Mouse (Mus musculus): ENCODE data around the gene Sema4b. TPM values are rescaled to one million over a fixed set of nuclear protein-coding genes. Genes with fewer than 3 reads are reported as not detected.

The Sema4b gene
- total and polyA plus RNA-seq, 3 experiments, result 1.5 to 9.4 (median 6.7) TPM

DNA sequence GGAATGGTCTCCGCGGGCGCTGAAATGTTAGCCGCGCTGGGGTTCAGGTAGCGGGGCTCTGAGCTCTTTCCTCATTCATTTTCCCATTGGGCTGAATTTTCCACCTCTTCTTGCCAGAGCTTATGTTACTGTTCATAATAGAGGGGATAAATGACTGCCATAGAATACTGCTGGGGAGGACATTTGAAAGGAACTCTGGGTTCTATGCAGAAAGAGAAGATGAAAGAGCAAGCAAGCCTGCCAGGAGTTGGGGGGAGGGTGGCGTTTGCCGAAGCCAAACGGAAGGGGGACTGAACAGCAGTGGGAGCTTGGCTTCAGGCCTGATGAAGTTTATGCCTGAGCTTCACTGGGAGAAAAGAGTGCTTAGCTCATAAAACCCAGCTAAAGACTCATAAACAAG, 37.3 kb upstream of the Sema4b start:
- dilution Hi-C loops (cut with MboI; ENCODE audit: extremely low pct_ligation_motif_present, extremely low pct_unique_long_range_greater_than_20kb, low sequenced_read_pairs), result no loop called here
- no peak for TF ChIP-seq POLR2AphosphoS2 (IDR thresholded peaks at IDR 0.05; ENCODE audit: low read depth, low read length)
- no peak for TF ChIP-seq MAFK (IDR thresholded peaks at IDR 0.05; ENCODE audit: insufficient replicate concordance, low read length)
- no peak for TF ChIP-seq ELF1 (IDR thresholded peaks at IDR 0.05; ENCODE audit: low read depth, low read length)
- TF ChIP-seq ZKSCAN1 (IDR thresholded peaks at IDR 0.05; ENCODE audit: borderline replicate concordance, low read depth, low read length), result no peak
- TF ChIP-seq JUND (conservative IDR thresholded peaks at IDR 0.05; ENCODE audit: low read depth, low read length), result no peak
- no peak for TF ChIP-seq GABPA (IDR thresholded peaks at IDR 0.05; ENCODE audit: insufficient replicate concordance, low read depth, low read length)
- no peak for TF ChIP-seq JUN (IDR thresholded peaks at IDR 0.05; ENCODE audit: insufficient read depth, low read depth, low read length)
- no peak for TF ChIP-seq TBP (conservative IDR thresholded peaks at IDR 0.05; ENCODE audit: low read depth, low read length)
- no peak for TF ChIP-seq CTCF (conservative IDR thresholded peaks at IDR 0.05 in 1 of 2, IDR thresholded peaks at IDR 0.05 in 1 of 2; ENCODE audit: low read depth in 2 of 2, low read length in 2 of 2)
- no peak for TF ChIP-seq IRF4 (IDR thresholded peaks at IDR 0.05; ENCODE audit: low read depth, low read length)
- no peak for TF ChIP-seq MYC (IDR thresholded peaks at IDR 0.05; ENCODE audit: low read depth, low read length)
- no peak for TF ChIP-seq UBTF (IDR thresholded peaks at IDR 0.05; ENCODE audit: low read depth, low read length)
- no peak for TF ChIP-seq CHD2 (IDR thresholded peaks at IDR 0.05; ENCODE audit: low read length)
- TF ChIP-seq ZNF384 (IDR thresholded peaks at IDR 0.05; ENCODE audit: low read depth, low read length), result no peak
- no peak for TF ChIP-seq NELFE (IDR thresholded peaks at IDR 0.05; ENCODE audit: low read depth, low read length)
- H3K36me3 ChIP-seq (replicated peaks in 1 of 2; ENCODE audit: control insufficient read depth in 1 of 2, insufficient read depth in 1 of 2, low read length in 1 of 2), result no peaks in the 10 kb centered on the region
- DNase-seq (ENCODE audit: extremely low read depth), result no peak
- peaks cover 5% of the 10 kb centered on the region for H3K9me3 ChIP-seq (replicated peaks; ENCODE audit: low read length)
- peaks cover 5 to 6% of the 10 kb centered on the region in 2 experiments; a peak in 1 of 4 replicates for H3K4me1 ChIP-seq (ENCODE audit: control insufficient read depth in 1 of 2, insufficient read depth in 2 of 2)
- no peak overlapping the region for H3K4me2 ChIP-seq (ENCODE audit: insufficient read depth, low read depth, poor library complexity, severe bottlenecking)
- in situ Hi-C loops (cut with MboI; ENCODE audit: low pct_ligation_motif_present, low pct_unique_long_range_greater_than_20kb, low sequenced_read_pairs), result loop anchor here (10.0 to 25.0 kb wide), 2 partner anchors 225 to 438 kb away; partner anchors contain the start of gene Man2a2
- H3K79me2 ChIP-seq (replicated peaks; ENCODE audit: control insufficient read depth, extremely low read depth, insufficient read depth, poor library complexity, severe bottlenecking), result no peaks in the 10 kb centered on the region
- H3K27ac ChIP-seq (ENCODE audit: insufficient read depth, low read depth), result no peak overlapping the region
- H3K9ac ChIP-seq (ENCODE audit: insufficient read depth, low read depth), result no peak overlapping the region
- no peaks in the 10 kb centered on the region for H3K27me3 ChIP-seq (replicated peaks)
- H3K4me3 ChIP-seq (replicated peaks in 1 of 3; ENCODE audit: low read depth in 2 of 3, low read length in 2 of 3, poor library complexity in 1 of 3), result no peak overlapping the region

DNA sequence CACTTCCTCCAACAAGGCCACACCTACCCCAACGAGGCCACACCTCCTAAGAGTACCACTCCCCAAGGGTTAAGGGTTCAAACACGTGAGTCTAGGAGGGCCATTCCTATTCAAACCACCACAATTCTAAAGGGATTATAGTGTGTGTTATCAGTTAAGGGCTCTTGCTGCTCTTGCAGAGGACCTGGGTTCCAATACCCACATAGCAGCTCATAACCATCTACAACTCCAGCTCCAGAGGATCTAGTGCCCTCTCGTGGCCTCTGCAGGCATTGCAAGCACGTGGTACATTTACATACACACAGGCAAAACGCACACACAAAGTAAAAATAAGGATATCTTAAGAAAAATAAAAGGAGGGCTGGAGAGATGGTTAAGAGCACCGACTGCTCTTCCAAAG, 34.5 kb upstream of the Sema4b start:
- Histone ChIP-seq H3K9ac (ENCODE audit: insufficient read depth, low read depth) (no peak overlapping the region), H3K4me2 (ENCODE audit: insufficient read depth, low read depth, poor library complexity, severe bottlenecking) (no peak overlapping the region), H3K27ac (ENCODE audit: insufficient read depth, low read depth) (no peak overlapping the region), H3K9me3 (replicated peaks; ENCODE audit: low read length) (peaks cover 5% of the 10 kb centered on the region), H3K4me1 (ENCODE audit: control insufficient read depth in 1 of 2, insufficient read depth in 2 of 2) (peaks cover 6% of the 10 kb centered on the region in 2 experiments), H3K36me3 (replicated peaks in 1 of 2; ENCODE audit: control insufficient read depth in 1 of 2, insufficient read depth in 1 of 2, low read length in 1 of 2) (no peaks in the 10 kb centered on the region), H3K27me3 (replicated peaks) (no peaks in the 10 kb centered on the region), H3K4me3 (replicated peaks in 1 of 3; ENCODE audit: low read depth in 2 of 3, low read length in 2 of 3, poor library complexity in 1 of 3) (no peak overlapping the region), H3K79me2 (replicated peaks; ENCODE audit: control insufficient read depth, extremely low read depth, insufficient read depth, poor library complexity, severe bottlenecking) (no peaks in the 10 kb centered on the region)
- dilution Hi-C loops (cut with MboI; ENCODE audit: extremely low pct_ligation_motif_present, extremely low pct_unique_long_range_greater_than_20kb, low sequenced_read_pairs), result no loop called here
- peak; percentile 46 for DNase-seq (ENCODE audit: extremely low read depth)
- in situ Hi-C loops (cut with MboI; ENCODE audit: low pct_ligation_motif_present, low pct_unique_long_range_greater_than_20kb, low sequenced_read_pairs), result no loop called here
- no peak for TF ChIP-seq EP300 (IDR thresholded peaks at IDR 0.05; ENCODE audit: low read length)
- peak; percentile 44 to 62 for TF ChIP-seq CTCF (conservative IDR thresholded peaks at IDR 0.05 in 1 of 2, IDR thresholded peaks at IDR 0.05 in 1 of 2; ENCODE audit: low read depth in 2 of 2, low read length in 2 of 2)
- TF ChIP-seq RAD21 (IDR thresholded peaks at IDR 0.05; ENCODE audit: low read depth, low read length), result peak; percentile 49
- TF ChIP-seq MXI1 (IDR thresholded peaks at IDR 0.05; ENCODE audit: low read depth, low read length), result no peak
- peak; percentile 60 for TF ChIP-seq SMC3 (IDR thresholded peaks at IDR 0.05; ENCODE audit: low read depth, low read length)
